Mouse (Mus musculus) cerebellum, postnatal 14 days (tissue): ENCODE results near the gene Pmm2.

Experiments used
- DNase-seq, 2 experiments: peaks; one replicate each; pipeline ENCODE4 v3.0.0; 2021; ENCODE audit warnings: mixed read lengths in 2 of 2

The Pmm2 gene

DNA sequence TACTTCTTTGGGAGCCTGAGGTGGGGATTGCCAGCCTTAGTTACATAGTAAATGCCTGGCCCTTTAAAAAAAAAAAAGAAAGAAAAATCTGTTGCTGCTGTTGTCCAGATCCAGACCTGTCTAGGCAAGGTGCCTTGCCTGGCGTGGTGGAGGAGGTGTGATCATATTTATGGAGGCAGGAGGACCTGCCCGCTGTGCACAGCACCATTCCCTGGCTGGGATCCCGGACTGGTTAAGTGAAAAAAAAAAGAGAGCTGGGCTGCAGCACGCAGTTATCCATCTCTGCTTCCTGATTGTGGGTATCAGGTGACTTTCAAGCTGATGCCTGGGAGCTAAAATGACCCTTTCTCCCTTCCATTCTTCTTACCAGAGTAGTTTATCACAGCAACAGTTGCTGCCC lies 47.6 kb downstream of the Pmm2 start:
- DNase-seq: peak; percentile 85 to 87

- peak; percentile 88 to 92 for DNase-seq
Measured at GRCm38 (mm10) chr16:8686121-8686870, 48.8 kb downstream of the Pmm2 start.

GRCm38 (mm10) chr16:8686871-8687535 lies 49.5 kb downstream of the Pmm2 start:
- DNase-seq: peak; percentile 68 to 75

GRCm38 (mm10) chr16:8687559-8688112 lies 50.2 kb downstream of the Pmm2 start:
- no peak for DNase-seq

GRCm38 (mm10) chr16:8689979-8690656 lies 52.6 kb downstream of the Pmm2 start:
- peak; percentile 95 to 98 for DNase-seq

DNA sequence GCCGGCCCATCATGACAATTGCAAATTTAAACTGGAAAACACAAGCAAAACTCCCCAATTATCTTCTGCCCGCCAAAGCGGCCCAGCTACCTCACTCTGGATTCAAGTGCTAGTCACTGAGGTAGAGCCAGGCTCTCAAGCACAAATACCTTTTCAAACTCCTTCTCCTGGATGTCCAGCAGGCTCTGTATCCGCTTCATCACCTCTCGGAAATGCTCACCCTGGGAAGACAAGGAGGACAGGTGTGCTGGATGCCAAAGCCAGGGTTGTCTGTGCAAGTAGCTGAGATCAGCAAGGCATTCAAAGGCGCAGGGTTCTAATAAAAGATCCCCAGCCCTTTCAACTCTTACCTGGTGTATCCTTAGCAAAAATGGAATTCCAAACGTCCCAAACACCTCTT lies 53.7 kb downstream of the Pmm2 start:
- DNase-seq: peak in 1 of 2 experiments; percentile 71

GRCm38 (mm10) chr16:8699556-8699955 lies 62.1 kb downstream of the Pmm2 start:
- DNase-seq: no peak

DNA sequence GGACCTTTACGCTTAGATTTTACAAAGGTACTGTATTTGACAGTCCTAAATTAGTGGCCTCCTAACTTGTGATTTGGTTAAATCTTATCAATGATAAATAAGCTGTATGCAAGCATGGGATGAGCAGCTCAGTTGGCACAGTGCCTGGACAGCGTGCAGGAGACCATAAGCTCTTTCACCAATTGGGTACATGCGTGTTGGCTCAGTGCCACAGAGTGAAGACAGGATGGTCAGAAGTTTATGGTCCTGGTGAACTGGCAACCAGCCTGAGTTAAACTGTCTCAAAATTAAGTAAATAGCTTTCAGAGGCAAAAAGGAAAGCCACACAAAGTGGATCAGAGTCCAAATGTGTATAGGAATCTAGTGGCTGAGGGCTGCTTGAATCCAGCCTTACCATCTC lies 63.1 kb downstream of the Pmm2 start:
- DNase-seq: peak; percentile 37 to 57

GRCm38 (mm10) chr16:8711998-8712397 lies 74.5 kb downstream of the Pmm2 start:
- DNase-seq: peak; percentile 33 to 41
